Mouse (Mus musculus) yolk sac, embryonic 10.5 days (tissue): ENCODE measurements around the gene Eif4e3.

Source experiments
- DNase-seq: peaks from one replicate; pipeline ENCODE4 v3.0.0-alpha.2; 2017; ENCODE audit warnings: low spot score

Gene Eif4e3

DNA sequence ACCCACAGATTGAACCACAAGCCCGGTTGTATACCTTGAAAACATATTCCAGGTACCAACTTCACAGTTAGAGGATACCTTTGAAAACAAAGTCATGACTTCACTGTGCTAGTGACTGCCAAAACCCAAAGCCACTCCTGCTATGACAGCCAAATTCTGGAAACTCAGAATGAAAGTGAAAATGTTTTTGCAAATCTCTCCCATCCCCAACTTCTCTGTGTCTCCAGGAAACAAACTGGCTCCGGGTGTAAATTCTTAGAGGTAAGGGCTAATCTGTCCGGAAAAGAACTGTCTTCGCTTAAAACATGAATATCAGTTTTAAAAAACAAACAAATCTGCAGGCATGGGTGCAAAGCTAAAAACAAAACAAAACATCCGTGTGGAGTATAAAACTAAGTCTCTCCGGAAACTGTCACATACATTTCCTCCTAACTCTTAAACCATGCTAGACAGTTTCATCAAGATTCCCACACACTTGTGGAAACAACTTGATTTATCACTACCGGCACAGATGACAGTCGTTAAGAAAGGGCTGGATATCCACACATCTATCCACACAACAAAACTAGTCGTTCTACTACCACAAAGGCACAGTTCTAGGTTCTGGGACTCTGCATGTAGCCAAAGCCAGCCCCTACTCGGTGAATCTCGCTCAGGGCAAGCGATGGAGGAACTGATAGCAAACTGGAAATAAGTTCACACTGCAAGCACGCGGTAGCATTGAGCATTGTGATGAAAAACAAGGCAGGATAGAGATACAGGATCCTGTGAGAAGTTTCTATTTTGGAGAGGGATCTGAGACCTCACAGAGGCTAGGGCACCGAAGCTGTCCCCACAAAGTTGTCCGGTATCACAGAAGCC, 884 bp downstream of the Eif4e3 start:
- no peak for DNase-seq

DNA sequence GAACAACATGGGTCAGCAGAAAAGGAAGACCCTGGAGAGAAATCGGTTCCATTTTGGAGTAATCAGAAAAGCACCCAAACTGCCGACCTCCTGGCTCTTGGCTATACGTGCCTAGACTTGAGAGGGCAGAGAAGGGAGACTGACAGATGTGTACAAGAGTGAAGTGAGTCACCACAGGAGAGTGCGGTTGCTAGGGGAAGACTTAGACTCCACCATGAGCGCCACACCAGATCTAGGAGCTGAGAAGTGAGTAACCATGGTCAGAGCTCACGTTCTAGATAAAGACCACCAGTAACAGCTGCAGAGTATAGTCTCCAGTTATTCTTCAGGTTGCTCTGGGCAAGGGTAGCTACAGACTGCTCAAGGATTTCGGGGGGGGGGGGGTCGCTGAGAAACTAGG, 3.3 kb downstream of the Eif4e3 start:
- DNase-seq = no peak

DNA sequence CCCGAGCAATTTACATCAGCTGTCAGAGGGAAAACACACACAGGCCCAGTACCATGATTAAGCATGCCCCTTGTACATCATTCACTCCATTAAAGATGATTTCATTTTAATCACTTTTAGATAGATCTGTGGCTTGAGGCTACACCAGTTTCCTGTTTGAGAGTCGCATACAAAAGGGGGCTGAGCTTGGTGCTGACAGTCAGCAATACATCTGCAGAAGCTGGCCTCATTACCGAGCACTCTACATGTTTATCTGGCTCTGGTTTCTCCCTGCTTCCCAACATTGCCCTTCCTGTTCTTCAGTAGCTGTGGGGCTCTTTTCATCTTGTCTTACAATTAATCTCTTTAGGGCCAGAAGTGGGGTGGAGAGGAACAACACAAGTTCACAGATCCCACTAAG, 6.1 kb downstream of the Eif4e3 start:
- DNase-seq = no peak

DNA sequence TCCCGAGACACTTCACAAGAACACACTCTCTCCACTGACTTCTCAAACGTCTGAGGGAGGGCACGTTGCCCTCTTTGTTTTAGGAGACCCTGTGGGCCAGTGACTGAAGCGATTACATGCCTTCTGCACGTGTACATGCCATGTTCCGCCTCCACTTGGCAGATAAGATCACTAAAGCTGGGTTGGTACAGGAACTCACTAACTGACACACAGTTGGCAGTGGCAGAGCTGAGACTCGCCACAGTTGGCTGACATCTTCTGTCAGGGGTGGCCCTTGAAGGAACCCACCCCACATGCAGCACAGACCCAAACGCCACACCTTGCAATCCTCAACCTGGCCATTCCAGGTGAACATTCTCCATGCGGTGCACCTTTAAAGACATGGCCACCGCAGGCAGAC, 8.0 kb downstream of the Eif4e3 start:
- DNase-seq = no peak

DNA sequence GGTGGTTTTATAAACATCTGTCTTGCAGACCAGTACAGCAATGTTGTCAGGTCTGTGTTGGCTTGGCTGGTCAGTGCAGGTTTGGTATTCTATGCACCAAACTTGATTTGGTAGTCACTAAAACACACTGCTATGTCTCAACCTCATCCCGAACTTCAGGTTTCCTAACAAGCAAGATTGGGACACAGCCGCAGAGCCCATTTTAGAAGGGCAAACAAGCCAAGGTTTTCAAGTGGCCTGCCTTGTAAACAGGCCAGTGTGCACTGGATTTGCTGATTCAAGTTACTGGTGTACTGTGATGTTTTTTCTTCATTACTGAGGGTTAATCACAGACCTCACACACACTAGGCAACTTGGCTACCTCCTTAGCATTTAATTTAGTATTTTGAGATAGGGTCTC, 10.5 kb downstream of the Eif4e3 start:
- no peak for DNase-seq

DNA sequence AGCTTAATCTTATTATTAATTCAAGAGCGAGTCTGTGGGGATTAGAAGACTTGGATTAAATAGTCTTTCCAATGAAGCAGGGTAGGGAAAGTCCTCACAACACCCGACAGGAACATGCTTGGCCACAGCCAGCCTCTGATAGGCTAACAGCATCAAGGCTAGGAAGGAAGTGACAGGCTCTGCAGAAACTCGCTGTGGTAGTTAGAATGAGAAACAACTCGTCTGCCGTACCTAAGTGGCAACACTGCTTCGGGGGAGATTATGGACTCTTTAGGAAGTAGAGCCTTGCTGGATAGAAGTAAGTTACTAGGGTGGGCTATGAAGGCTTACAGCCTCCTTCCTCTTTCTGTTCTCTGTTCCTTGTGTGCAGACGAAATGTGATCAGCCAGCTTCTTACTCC, 11.1 kb downstream of the Eif4e3 start:
- no peak for DNase-seq

DNA sequence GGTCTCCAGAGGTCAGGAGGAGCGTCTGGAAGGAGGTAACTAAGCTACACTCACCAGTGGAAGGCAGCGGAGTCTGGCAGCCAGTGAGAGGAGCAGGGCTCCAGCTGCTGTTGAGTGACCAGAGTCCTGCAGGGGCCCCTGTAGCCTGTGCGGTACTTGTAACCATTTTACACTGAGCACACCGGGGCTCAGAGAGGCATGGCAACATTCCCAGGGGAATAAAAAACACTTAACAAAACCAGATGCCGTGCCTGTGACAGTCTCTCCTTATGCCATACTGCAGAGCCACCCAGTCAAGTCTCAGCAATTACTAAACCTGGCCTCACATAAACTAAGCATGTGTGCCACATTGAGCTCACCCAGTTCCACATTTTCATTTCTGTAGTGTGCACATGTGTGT, 12.2 kb downstream of the Eif4e3 start:
- no peak for DNase-seq

DNA sequence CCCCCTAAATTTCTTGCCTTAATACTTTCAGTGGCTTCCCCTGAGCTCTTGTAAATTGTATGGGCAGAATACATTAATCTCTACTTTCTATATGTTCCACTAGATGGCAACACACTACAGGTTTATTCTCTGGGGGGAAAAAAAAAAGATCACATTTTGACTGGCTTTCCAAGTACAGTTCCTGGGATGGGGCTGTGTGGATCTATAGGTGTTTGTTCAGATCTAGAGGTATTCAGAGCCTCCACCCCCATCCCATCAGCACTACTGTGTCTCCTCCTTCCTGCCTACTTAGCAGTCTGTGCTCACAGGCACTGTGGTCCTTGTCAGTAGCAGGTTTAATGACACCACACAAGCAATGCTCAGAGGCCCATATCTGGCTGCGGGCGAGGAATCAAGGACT, 14.2 kb downstream of the Eif4e3 start:
- no peak for DNase-seq

DNA sequence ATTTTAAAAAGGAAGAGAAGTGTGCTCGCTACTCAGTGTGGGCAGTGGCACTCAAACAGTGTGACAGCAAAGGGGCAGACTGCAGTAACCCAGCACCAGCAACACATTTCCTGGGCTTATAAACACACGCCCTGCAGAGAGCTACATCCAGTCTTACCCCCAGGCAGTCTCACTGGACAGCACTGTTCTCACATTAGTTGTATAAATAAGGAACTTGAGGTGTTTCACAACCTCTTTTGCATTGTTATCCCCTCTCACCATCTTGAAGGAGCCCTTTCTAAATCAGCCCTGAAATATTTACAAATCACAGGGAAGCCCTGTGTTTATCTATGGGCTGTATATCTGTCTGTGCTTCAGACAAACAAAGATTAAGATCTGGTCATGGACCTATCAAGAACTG, 17.3 kb downstream of the Eif4e3 start:
- DNase-seq = no peak

DNA sequence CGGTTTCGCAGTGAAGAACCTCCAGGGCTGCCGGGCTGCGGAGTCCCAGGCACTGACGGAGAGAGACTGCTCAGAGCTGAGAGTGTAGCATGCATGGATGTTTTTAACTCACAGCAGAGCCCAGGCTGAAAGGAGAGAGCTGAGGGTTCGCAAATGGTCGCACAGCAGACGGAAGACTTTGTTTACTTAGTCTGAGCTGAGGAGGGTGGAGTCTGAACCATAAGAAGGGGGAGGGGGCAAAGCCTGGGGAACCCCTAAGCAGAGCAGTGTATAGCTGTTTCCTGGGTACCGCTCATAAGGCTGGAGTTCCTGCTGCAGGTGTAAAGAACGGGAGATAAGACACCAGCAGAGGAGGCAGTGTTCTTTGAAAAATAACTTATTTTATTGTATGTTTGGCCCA, 20.2 kb downstream of the Eif4e3 start:
- DNase-seq = no peak

DNA sequence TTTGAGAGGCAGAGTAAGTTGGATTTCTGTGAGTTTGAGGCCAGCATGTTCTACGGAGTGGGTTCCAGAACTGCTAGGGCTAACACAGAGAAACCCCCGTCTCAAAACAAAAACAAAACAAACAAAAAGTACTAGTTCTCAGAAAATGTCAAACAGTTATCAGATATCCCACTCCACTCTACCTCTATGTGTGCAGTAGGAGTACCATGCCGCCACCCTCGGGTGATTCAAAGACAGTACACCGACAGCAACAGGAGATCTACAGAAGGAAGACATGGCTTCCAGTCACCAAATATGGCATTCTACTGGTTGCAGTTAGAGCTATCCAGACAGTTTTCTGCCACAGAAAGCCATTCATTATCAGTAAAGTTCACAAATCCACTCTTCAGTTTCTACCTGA, 21.7 kb downstream of the Eif4e3 start:
- DNase-seq = no peak

DNA sequence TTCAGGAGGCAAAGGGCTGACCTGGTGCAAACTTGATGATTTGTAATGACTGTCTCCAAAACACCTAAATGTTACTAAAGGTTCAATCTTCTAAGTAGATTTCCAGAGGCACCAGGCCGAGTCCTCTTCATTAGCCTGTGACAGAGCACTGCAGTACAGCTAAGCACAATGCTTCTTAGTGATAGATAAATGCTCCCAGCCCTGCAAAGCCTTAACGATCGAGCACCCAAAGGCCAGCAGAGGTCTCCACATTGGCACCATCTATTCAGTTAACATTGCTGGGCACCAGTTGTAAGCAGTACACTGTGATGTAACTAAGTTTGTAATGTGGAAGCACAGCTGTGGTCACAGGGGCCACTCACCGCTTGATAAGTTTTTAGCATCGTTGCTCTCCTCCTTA, 22.2 kb downstream of the Eif4e3 start:
- no peak for DNase-seq

DNA sequence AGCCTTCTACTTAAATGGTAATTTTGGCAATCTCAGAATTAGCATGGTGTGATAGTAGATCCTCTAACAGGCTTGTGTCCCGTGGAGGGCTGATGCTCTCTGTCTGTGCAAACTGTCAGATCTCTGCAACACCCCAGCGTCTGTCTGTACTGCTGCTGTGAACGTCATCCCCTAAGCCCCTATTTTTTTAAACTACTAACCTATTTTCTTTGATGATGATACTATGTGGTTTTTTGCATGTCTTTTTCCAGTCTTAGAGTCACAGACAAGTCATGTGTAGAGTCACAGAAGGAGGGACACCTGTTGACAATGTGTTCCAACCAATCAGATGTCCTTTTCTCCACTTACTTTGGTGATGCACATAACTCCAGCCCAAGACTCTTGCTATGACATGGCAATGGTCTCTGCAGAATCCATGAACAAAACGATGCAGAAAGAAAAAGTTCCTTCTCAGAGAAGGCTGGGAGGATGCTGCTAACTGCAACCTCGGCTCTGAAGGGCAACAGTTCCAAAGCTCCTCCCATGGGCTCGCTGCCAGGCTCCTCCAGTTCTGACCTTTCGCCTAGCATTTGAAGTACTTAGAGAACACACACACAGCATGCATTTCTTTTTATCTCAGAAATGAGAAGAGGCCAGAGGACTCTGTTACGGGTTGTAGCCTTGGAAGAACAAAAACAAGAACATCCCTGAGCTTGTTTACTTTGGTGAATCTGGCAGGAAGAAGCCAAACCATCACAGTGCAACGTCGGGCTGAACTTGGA, 23.0 kb downstream of the Eif4e3 start:
- peak; percentile 30 for DNase-seq

DNA sequence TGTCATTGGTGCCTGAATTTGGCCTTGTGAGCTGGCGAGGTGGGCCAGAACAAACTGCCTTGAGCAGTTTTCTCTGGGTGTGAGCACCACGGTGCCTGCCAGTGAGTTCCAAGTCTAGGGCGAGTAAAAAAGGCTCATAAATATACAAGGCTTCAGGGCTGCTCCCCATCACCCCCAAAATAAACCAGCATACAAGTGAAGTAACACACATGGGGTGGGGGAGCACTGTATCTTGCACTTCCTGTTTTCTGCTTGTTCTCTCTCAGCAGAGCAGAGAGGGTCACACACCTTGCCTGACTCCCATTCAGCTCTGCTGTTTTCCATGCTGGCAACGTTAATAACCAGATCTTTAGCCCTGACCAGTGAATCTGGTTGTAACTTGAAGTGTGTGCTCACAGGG, 29.1 kb downstream of the Eif4e3 start:
- no peak for DNase-seq

DNA sequence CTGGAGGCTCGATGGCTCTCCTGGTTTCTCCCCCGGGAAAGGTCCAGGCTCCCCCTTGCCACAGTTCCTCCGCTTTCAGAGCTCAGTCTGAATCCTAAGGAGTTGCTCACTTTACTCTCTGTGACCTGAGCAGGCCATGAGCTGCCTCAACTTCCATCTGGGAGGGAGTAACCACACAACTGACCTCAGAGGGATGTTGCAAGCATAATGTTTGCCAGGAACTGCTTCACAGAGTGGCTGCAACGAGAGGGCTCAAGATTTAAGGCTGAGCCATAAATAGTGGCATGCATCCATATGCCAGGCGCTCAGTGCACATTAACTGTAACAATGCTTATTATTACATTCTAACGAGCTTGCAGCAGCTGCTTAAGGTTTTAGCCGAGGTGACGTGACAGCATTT, 29.8 kb downstream of the Eif4e3 start:
- no peak for DNase-seq

DNA sequence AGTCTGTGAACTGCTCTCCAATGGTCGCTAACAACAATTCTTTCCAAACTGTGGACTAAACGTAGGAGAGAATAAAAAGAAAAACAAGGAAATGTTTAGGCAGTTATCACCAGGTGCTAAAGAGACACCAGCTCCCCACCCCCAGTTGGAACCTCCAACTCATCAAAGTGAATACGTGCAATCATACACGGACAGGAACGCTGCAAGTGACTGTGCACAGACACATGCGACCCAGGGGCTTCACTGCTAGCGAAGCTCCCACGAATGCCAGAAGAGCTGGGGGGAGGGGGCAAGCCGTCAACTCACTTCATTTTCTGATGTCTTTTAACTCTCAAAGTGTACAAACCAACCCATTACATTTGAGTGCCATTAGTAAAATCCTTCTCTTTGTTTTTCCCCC, 30.4 kb downstream of the Eif4e3 start:
- DNase-seq = no peak

DNA sequence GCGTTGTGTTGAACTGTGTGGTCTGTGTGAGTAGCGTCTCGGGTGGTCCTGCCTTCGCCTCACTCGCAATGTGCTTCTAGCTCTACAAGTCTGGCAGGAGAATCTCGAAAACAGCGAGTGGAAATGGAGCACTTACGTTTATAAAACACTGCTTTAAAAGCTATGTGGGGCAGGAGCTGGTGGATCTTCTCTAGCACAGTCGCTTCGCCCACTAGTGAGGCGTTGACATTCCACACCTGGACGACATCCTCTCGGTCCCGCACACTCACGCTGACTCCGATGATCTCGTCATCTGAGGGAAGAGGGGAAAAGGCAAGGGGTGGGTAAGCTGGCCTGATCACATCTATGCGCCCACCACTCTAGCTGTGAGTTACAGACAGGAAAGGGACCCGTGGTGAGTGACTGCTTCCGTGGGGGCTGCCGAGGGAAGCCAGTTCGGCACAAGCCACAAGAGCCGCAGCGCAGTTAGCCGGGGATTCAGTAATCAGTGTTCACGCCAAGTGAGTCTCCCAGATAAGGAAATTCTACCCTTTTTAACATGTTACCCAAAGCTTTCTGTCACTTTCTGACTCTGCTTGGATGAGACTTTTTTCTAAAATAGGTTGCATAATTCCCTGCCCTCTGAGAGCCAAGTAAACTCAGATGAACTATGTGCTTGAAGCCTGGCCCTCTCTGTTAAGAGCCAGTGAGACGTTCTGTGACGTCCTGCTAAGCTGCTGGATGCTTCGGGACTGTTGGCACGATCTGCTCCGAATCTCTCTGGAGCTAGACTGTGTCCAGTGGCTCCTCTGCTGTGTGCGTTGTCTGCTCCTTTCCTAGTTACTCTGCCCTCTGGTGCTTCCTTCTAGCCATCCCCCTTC, 34.2 kb downstream of the Eif4e3 start:
- DNase-seq = no peak

DNA sequence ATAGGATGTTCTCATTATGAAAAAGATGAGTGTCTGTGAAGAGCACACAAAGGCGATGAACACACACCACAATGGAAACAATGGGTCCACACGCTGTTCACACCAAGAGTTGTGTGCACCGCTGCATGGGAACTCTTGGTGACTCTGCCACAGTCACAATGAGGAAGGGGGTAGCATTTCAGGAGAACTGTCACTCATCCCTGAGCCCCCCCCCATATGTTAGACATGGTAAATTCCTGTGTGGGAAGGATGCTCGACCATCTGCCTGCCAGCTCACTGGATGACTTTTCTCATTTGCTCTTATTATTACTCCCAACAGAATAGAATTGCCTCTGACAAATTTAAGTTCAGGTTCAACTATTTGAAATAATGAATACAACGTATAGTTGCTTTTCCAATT, 34.9 kb downstream of the Eif4e3 start:
- no peak for DNase-seq

DNA sequence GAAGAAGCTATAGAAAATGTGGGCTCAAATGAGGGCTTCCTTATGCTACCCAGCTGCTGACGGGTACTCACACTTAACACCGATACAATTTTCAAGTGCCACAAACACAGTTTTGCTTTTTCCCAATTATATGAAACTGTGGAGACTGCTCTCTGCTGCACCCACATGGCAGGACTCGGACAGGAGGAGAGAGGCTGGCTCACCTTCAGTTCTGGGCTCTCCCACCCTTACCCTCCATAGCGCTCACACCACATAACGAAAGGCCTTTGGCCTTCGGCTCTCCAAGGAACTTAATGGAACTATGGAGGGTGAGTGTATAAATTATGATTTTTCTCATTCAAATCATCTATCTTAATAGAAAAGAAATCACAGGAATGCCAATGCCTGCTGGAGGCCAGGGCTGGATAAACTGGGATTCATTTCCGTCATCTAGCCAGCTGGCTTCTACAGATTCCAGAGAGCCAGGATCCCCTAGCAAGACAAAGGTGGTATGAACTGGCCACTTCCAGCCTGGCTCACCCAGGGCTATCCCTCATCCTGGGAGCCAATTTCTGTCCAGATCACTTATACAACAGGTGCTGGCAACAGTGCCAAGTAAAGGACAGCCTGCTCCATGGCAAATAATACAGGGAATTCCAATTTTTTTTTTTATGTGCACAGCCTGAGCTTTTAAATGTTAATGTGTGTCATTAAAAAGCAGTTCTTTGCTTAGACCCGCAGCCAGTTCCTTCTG, 36.7 kb downstream of the Eif4e3 start:
- no peak for DNase-seq

DNA sequence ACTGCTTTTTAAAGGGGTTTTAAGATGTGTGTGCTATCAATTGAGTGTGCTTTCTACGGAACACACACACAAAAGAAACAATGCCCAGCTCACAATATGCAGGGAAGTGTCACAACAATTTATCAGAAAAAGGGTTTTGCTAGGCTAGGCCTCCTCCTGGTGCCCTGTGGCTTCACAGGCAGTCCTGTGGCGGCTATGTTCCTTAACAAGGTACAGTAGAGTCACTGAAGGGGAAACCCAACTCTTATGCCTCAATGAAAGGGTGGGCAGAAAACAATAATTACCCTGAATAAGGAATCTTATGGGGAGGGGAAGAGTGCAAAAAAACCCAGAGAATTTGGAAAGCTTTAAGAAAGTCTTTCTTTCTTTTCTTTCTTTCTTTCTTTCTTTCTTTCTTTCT, 40.2 kb downstream of the Eif4e3 start:
- DNase-seq = no peak

DNA sequence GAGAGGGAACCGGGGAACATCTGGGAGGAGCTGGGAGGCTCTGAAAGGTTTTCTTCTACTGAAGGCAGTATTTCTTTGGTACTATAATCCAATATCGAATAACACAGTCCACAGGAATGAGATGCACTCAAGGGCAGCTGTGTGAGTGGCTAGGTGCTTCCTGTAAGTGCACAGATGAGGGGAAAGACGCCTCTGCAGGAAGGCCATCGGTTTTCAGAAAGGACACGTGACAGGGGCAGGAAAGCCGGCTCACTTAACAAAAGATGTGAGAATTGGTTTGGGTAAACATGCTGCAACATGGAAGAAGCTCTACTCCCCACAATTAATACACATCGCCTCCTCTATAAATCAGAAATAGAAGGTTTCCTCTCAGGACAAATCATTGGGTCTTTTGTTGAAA, 40.8 kb downstream of the Eif4e3 start:
- no peak for DNase-seq

DNA sequence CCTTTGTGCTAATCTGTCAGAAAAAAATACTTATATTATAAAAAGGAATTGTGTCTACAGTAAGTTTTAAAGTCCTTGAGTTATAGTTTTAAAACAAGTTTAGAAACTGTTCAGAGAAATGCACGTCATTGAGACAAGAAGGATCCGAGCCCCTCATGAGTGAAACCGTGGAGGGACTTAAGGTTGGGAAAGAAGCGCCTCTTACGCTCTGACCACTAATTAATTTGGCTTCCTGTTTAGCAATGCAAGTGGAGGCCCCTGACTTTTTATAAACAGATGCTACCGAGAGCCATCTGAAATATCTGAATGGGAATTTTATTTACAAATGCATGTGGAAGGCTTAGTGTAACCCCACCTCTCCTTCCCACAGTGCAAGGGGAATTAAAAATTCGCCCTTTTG, 41.3 kb downstream of the Eif4e3 start:
- DNase-seq = no peak
